Mouse (Mus musculus) kidney, adult 2 months (tissue): ENCODE measurements around the gene Rack1.

Experiments
- CTCF ChIP-seq: fragments of 200-500 bp; conservative IDR thresholded peaks from 2 replicates; pipeline ENCODE4 v1.5.1; 2011; ENCODE audit warnings: low read depth, mild to moderate bottlenecking, control low read depth, low read length, moderate library complexity, mixed read lengths; ENCODE audit not compliant: insufficient read depth, insufficient read length
- POLR2A ChIP-seq: fragments of 200-500 bp; IDR thresholded peaks from one replicate; pipeline ENCODE4 v1.6.1; 2011; ENCODE audit warnings: low read depth, low read length, control low read depth

DNA sequence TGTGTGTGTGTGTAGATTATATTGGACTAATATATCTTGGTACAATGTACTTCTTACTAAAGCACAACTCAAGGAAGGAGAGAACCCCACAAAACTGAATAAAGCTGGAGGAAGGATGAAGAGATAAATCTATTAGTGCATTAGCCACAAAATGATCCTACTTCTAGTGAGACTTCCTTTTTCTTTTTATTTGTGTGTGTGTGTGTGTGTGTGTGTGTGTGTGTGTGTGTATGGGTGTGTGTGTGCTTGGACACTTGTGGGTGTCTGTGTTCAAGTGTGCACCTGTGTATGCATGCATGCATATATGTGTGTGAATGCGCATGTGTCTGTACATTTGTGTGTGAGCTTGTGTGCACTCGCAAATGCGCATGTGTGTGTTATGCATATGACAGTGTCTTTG, 6.9 kb upstream of the Rack1 start:
- TF ChIP-seq CTCF (no peak), POLR2A (no peak)
